Mouse (Mus musculus) left cerebral cortex, postnatal 4 days (tissue): ENCODE measurements around the gene Tac1. TPM values are rescaled to one million over a fixed set of nuclear protein-coding genes. Genes with fewer than 3 reads are reported as not detected.
A peak's percentile ranks its signal among the peaks of the same experiment; 100 is the strongest.
"Not testable (repeated sequence)": the region's sequence is repeated elsewhere in the genome, so short reads cannot be mapped to it uniquely, and the experiment has no call there.

Source experiments
- DNase-seq: peaks from one replicate; pipeline ENCODE4 v3.0.0-alpha.2; 2022
- intact Hi-C: fragments of 180-260 bp; cut with DNase I; formaldehyde crosslinking; loops from one replicate; pipeline ENCODE4 v1.15.1; 2025
- total RNA-seq, 2 experiments: library from RNA; stranded (reverse); gene quantifications; 2 replicates each; pipeline ENCODE4 v1.2.3; 2021

Gene Tac1
- 10 to 100 TPM; 14.8 to 19.7 TPM for total RNA-seq

DNA sequence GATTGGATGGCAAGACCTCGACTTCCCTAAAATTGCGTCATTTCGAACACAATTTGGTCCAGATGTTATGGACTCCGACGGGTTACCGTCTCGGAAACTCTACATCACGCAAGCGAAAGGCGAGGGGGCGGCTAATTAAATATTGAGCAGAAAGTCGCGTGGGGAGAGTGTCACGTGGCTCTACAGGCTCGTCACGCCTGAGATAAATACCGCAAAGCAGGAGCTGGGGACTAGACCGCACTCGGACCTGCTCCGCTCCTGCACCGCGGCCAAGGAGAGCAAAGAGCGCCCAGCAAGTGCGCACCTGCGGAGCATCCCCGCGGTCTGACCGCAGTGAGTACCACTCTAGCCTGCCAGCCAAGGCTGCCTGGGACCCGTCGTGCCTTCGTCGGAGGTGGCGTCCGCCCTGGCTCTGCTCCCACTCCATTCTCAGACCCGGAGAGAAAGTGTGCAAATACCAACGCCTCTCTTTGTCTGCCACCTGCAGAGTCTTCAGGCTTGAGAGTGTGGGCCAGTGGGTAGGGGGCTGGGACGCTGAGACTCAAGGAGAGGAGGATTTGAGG is at the start of gene Tac1:
TSS of gene Tac1 (plus strand) at position 51 of the 563 bp plus-strand sequence.
- DNase-seq, result peak; percentile 6

DNA sequence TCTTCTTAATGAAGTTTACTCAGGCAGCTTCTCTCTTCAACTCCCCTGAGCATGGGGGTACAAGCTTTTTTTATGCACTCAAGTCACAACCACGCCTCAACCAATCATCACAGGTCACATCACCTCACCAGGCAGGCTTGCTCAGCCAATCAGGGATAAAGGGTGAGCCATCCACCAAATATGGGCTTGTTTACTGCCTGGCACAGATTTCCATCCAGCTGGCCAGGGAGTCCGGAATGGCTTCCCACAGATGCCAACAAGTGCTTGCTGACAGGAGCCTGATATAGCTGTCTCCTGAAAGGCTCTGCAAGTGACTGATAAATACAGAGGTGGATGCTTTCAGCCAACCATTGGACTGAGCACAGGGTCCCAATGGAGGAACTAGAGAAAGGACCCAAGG is 11.2 kb upstream of the Tac1 start:
- intact Hi-C loops, DNase-seq: not testable (repeated sequence)

More for the DNA sequence above, at the start of gene Tac1:
- intact Hi-C loops, result no loop called here

DNA sequence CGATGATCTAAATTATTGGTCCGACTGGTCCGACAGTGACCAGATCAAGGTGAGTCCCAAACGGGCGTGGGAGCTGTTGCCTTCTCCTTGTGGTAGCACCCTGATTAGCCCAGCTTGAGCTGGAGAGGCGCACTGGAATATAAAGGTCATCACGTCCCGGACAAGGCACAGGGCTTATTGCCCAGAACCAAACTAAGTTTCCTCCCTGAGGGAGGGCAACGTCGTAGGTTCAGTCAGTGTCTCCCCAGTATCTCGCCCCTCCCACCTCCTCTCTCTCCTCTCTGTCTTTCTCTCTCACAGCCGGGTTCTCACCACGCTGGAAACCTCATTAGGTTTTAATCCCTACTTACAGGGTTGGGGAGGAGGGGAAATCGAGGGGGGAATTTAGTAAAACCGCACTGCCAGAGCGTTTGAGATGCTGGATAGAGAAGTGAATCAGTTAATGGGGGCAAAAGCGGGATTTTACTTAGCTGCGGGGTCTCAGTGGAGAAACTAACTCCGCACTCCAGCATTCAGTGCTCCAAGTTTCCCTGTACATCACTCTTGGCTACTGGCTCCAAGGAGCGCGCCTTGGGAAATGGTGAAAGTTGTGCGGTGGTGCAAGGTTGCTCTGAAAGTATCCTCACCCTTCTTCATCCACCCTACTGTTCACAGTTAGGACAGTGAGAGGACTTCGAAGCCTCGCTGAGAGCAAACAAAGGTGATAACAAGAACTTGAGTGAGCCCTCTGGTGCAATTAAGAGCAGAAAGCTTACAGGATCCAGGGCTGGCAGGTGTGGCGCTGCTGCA is 1.2 kb downstream of the Tac1 start:
- no peak for DNase-seq
- intact Hi-C loops, result no loop called here

DNA sequence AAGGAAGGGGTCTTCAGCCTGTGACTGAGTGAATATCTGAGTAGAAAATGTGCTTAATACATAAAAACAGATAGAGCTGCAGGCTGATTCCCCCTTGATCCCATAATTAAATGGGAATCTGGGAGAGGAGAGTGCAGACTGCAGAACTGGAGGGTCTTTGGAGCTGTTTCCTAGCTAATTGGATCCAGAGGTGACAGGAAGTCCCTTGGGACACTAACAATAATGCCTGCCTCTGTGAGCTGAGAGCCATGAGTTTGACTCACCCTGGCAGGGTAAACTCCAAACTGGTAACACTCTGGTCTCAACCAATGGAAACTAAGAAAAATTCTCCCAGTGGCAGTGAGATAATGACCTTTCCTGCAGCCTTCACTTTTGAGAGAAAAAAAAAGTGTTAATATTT is 3.5 kb downstream of the Tac1 start:
- intact Hi-C loops, result no loop called here
- no peak for DNase-seq

DNA sequence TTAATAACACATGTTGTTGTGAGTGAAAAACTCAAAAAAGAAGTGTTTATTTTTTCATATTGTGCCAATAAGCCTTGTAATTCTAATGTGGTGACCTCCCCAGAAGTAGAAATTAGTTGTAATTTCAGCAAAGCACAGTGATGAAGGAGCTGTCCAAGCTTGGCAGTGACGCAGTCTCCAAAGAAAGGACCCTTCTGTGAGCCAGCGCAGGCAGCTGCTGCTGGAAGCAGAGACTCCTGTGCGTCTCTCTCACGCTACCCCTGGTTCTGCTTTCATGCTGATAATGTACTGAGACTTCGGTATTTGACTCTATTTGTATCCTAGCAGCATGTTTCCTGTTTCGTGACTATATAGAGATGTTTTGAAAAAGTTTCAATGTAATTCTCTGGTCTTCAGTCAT is 7.8 kb downstream of the Tac1 start:
- peak; percentile 2 for DNase-seq
- intact Hi-C loops, result no loop called here

DNA sequence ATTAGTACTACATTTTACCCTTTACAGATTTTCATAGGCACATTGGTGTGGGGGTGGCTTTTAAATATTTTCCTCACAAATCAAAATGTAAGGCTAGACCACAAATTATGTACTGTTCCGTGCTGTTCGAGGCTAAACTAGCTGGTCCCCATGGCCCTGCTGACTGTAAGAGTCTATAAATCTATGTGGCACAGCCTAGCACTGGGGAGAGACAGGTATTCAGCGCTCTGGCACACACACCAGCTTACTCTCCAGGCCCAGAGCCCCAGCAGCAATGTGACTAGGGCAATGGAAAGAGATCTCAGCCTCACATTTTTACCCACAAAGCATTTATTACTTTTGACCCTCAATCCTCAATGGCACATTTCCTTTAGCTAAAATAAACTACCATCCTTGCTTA is 9.9 kb downstream of the Tac1 start:
- no peak for DNase-seq
- intact Hi-C loops, result no loop called here

DNA sequence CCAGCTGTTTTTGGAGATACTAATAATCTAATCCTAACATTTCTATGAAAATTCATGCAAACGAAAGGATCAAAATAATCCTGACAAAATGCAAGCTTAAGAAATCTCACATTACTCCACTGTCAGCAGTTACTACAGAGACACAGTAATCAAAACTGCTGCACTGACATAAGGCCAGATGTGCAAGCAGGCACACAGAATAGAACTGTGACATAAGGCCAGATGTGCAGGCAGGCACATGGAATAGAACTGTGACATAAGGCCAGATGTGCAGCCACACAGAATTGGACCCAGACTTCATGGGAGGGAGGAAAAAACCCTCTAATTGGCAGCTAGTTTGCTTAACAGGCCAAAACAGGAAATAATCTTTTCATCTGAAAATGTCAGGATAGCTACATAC is 16.5 kb downstream of the Tac1 start:
- DNase-seq, result no peak
- intact Hi-C loops, result no loop called here

DNA sequence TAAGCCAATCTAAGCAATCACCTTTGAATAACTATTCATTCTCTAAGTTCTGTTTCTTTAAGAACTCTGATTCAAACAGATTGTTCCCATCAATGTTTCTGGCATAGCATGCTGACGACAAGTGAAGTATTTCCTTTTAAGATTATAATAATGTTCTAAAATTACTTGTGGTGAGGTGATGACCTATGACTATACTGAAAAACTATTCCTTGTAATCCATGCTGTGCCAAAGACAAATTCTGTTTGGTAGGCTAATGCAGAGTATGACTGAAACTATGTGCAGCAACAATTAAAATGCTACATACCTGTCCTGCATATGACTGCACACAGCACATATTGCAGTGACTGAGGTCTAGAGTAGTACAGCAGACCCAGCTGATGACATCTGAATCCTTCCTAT is 23.4 kb downstream of the Tac1 start:
- DNase-seq, result no peak
- intact Hi-C loops, result no loop called here

DNA sequence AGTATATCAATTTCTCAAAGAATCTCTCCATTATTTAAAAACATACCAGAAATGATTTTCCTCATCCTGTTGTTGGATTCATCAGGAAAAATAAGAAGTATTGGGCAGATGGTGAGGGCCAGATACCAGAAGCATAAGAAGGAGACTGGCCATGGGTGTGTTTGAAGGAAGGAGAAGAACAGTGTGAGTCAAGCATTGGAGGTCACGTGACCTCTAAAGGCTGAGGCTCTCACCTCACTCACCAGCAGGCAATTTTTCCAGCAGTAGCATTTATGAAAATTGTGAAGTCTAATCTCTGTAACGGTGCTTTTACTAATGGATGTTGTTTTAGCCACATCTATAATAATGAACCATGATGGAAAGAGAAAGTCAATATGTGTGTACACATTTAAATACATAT is 39.8 kb downstream of the Tac1 start:
- no peak for DNase-seq
- intact Hi-C loops, result no loop called here

DNA sequence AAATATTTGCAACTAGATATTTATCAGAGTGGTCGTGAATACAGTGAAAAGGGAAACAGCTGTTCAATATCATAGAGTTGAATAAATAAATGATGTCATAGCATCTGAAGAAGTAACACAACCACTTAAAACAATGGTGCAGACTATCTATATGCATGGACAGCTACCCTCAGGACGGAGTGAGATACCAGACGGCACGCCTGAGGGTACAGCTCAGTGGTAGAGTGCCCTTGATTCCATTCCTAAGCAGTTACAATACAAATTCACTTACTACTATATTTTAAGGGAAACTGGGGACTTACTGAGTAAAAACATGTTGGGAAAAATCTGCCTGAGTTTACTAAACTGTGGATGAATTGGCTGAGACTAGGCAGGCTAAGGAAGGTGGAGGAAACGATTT is 43.7 kb downstream of the Tac1 start:
- intact Hi-C loops, result no loop called here

DNA sequence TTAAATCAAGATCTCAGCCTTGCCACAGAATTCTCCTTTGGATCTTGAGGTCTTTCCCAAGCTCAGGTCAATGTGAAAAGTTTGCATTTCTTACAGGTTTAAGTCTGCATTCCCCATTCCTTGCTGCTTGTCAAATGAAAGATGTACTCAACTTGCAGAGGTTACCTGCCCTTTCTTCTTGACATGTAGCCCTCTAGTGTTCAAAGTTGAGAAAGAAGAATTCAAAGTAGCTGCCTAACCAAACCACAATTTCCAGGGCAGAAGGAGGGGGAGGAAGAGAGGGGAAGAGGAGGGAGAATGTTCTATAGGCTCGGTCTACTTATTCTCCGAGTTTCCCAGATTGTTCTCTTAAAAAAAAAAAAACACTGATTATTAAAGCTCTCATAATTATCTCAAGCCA is 45.5 kb downstream of the Tac1 start:
- no peak for DNase-seq
- intact Hi-C loops, result no loop called here

More for the DNA sequence above, 43.7 kb downstream of the Tac1 start:
- no peak for DNase-seq

DNA sequence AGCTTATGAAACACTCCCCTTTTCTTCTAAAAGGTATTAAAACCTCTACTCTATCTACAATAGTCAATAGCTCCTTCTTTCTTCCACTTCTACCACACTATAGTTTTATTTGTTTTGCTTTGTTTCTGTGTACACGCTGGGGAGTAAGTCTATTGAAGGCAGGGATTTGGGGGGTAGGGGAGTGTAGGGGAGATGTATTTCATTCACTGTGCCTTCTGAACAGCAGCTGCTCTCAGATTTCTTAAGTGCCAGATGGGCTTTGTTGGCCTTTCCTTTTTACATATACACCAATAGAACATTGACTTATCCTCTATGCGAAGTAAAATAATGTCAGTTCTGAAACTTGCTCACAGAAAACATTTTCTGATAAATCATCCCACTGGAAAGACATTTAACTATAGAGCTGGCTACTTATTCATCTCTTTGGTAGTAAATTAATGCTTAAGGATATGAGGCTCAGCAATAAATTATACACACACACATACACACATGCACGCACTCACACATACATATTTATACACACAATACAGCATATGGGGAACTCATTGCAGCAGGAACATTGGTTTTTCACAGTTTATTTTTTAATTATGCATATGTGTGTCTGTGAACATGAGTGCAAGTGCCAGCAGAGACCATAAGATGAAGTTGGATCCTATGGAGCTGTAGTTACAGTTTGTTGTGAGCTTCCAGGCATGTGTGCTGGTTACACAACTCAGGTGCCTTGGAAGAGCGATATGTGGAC is 46.8 kb downstream of the Tac1 start:
- intact Hi-C loops, result no loop called here
- DNase-seq, result no peak

DNA sequence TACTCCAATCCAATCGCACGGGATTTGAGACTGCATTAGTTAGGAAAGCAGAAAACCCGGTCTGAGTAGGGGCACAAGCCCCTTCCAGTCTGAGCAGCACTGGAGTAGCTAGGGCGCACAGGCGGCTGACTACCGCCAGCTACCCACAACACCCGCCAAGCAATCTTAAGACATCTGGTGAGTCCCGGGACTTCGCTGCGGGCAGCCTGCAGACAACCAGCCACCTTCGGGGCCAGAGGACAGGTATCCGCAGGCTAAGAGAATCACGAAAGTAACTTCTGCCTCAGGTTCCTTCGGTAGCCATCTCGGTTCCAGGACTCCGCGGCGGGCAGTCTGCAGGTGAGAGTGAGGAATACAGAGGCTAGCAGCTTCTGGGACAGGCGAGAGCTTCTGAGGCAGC is 59.0 kb downstream of the Tac1 start:
- DNase-seq, intact Hi-C loops: not testable (repeated sequence)

Other genes with a start within 250 kb of the Tac1 start
- gene Asns, start 138.4 kb downstream of the Tac1 start, total RNA-seq, result 10 to 100 TPM; 99.3 to 99.8 TPM